Mouse (Mus musculus): ENCODE measurements at regions not wholly inside any gene's neighbourhood (a gene's known extent, or its start where the extent isn't known, plus 50 kb on each side); places are given as distances from the start of the nearest gene placed in this dataset.

GRCm38 (mm10) chr1:129219098-129219497 lies 54.0 kb upstream of the Thsd7b start:
- no peak for DNase-seq

GRCm38 (mm10) chr1:129208806-129209205 lies 64.3 kb upstream of the Thsd7b start:
- no peak for DNase-seq

GRCm38 (mm10) chr1:129208406-129208805 lies 64.7 kb upstream of the Thsd7b start:
- DNase-seq = no peak

GRCm38 (mm10) chr1:129207674-129208073 lies 65.4 kb upstream of the Thsd7b start:
- DNase-seq = no peak

- no peak for DNase-seq
These were observed 92.8 kb upstream of the Thsd7b start for GRCm38 (mm10) chr1:129180174-129180759.

- no peak for DNase-seq
These were observed 103.2 kb upstream of the Thsd7b start for GRCm38 (mm10) chr1:129169936-129170335.

- no peak for DNase-seq
These were observed 122.5 kb upstream of the Thsd7b start for GRCm38 (mm10) chr1:129150643-129151042.

GRCm38 (mm10) chr1:129148733-129149388 lies 124.2 kb upstream of the Thsd7b start:
- no peak for DNase-seq

GRCm38 (mm10) chr1:129146395-129147094 lies 126.6 kb upstream of the Thsd7b start:
- DNase-seq = no peak

GRCm38 (mm10) chr1:129138783-129139182 lies 134.3 kb upstream of the Thsd7b start:
- DNase-seq = no peak

GRCm38 (mm10) chr1:129106961-129107557 lies 166.0 kb upstream of the Thsd7b start:
- DNase-seq = no peak

- DNase-seq = no peak
These were observed 172.1 kb upstream of the Thsd7b start for GRCm38 (mm10) chr1:129100997-129101396.

- no peak for DNase-seq
These were observed 194.8 kb upstream of the Thsd7b start for GRCm38 (mm10) chr1:129078274-129078673.

- no peak for DNase-seq
These were observed 215.9 kb upstream of the Thsd7b start for GRCm38 (mm10) chr1:129057182-129057581.

GRCm38 (mm10) chr1:129055252-129055651 lies 217.8 kb upstream of the Thsd7b start:
- no peak for DNase-seq

GRCm38 (mm10) chr1:129033707-129034106 lies 239.4 kb upstream of the Thsd7b start:
- no peak for DNase-seq

GRCm38 (mm10) chr1:129005899-129006298 lies 267.2 kb upstream of the Thsd7b start:
- no peak for DNase-seq

- DNase-seq = no peak
These were observed 270.8 kb upstream of the Thsd7b start for GRCm38 (mm10) chr1:129002286-129002685.

- no peak for DNase-seq
These were observed 271.3 kb upstream of the Thsd7b start for GRCm38 (mm10) chr1:129001766-129002165.

- DNase-seq = no peak
These were observed 273.2 kb upstream of the Thsd7b start for GRCm38 (mm10) chr1:128999741-129000517.

- no peak for DNase-seq
These were observed 278.4 kb upstream of the Thsd7b start for GRCm38 (mm10) chr1:128994655-128995054.

GRCm38 (mm10) chr1:128983411-128983810 lies 289.7 kb upstream of the Thsd7b start:
- no peak for DNase-seq

Data from adrenal gland, postnatal 25 days (tissue).